Mouse (Mus musculus) MEL (cell line): ENCODE data around the gene Oscar.

Experiments used
- CTCF ChIP-seq, 3 experiments: IDR thresholded peaks in 2 of 3; conservative IDR thresholded peaks in 1 of 3; 2 replicates each; pipeline ENCODE4 v1.5.1; 2011 to 2012; ENCODE audit warnings: low read length in 3 of 3, low read depth in 2 of 3, mild to moderate bottlenecking in 2 of 3, improper control_type of control experiment in 1 of 3, inconsistent platforms in 1 of 3, mixed read lengths in 1 of 3, moderate library complexity in 1 of 3; ENCODE audit not compliant: control insufficient read depth in 1 of 3, insufficient read depth in 1 of 3, poor library complexity in 1 of 3, severe bottlenecking in 1 of 3
- HCFC1 ChIP-seq: IDR thresholded peaks from 2 replicates; pipeline ENCODE4 v1.6.1; 2012; ENCODE audit warnings: low read depth, mild to moderate bottlenecking, inconsistent platforms, low read length, improper control_type of control experiment, moderate library complexity
- MAX ChIP-seq: IDR thresholded peaks from 2 replicates; pipeline ENCODE4 v1.6.1; 2011; ENCODE audit warnings: low read length, improper control_type of control experiment
- TBP ChIP-seq: IDR thresholded peaks from 2 replicates; pipeline ENCODE4 v1.8.0; 2011; ENCODE audit warnings: low read depth, low read length, improper control_type of control experiment
- ZC3H11A ChIP-seq: IDR thresholded peaks from 2 replicates; pipeline ENCODE4 v1.6.1; 2012; ENCODE audit warnings: low read depth, mild to moderate bottlenecking, inconsistent platforms, low read length, improper control_type of control experiment

GRCm38 (mm10) chr7:3643843-3644242 is 27.9 kb upstream of the Oscar start:
- TF ChIP-seq TBP: no peak
- TF ChIP-seq CTCF (IDR thresholded peaks at IDR 0.05 in 2 of 3, conservative IDR thresholded peaks at IDR 0.05 in 1 of 3; ENCODE audit: control insufficient read depth in 1 of 3, insufficient read depth in 1 of 3, low read depth in 2 of 3, low read length in 3 of 3, poor library complexity in 1 of 3, severe bottlenecking in 1 of 3): no peak
- TF ChIP-seq ZC3H11A: no peak
- no peak for TF ChIP-seq HCFC1
- TF ChIP-seq MAX: peak; percentile 56
